Mouse (Mus musculus) adrenal gland, adult 18-20 months (tissue): ENCODE measurements around the gene Cdsn. TPM values are rescaled to one million over a fixed set of nuclear protein-coding genes. Genes with fewer than 3 reads are reported as not detected.
"Not testable (repeated sequence)": the region's sequence is repeated elsewhere in the genome, so short reads cannot be mapped to it uniquely, and the experiment has no call there.

Experiments
- DNase-seq, 2 experiments: peaks; one replicate each; pipeline ENCODE4 v3.0.0; 2021 to 2022; ENCODE audit warnings: low spot score in 2 of 2
- long read RNA-seq, 2 experiments: library from polyadenylated mRNA; stranded (forward); transcript quantifications; one replicate each; pipeline ENCODE4 v2.0.0; 2021
- total RNA-seq, 2 experiments: library from RNA; stranded (reverse); gene quantifications; 1 replicate in 1 of 2; 2 replicates in 1 of 2; pipeline ENCODE4 v1.2.3; 2021

Gene Cdsn
- total RNA-seq, result 1 to 10 TPM in 1 of 2 experiments, under 1 TPM in 1; 0.10 to 7.1 TPM
- long read RNA-seq, experiment 1, transcript Cdsn-201 (2 exons, 2,678 nt), result major isoform, 13 of 13 reads
- long read RNA-seq, experiment 1, partial matches to known transcripts, result 0 of 13 reads
- long read RNA-seq, experiment 1, other reads (novel, unspliced or antisense), result 0 of 13 reads
- long read RNA-seq, experiment 2, result 0 reads

- no peak for DNase-seq
Observed at GRCm38 (mm10) chr17:35551881-35552414, at the start of gene Cdsn. TSS of gene Cdsn (plus strand) at chr17:35552128.

- DNase-seq, result no peak
Observed at GRCm38 (mm10) chr17:35502226-35502625, 49.7 kb upstream of the Cdsn start.

GRCm38 (mm10) chr17:35502762-35503161, 49.2 kb upstream of the Cdsn start:
- no peak for DNase-seq

GRCm38 (mm10) chr17:35503849-35504248, 48.1 kb upstream of the Cdsn start:
- no peak for DNase-seq

- DNase-seq, result no peak
Observed at GRCm38 (mm10) chr17:35504628-35505481, 47.1 kb upstream of the Cdsn start.

GRCm38 (mm10) chr17:35505776-35506175, 46.2 kb upstream of the Cdsn start, which contains the start of gene Pou5f1:
TSS of gene Pou5f1 (plus strand) at chr17:35506018.
- DNase-seq, result no peak

GRCm38 (mm10) chr17:35506881-35507280, 45.0 kb upstream of the Cdsn start:
- no peak for DNase-seq

GRCm38 (mm10) chr17:35507556-35508260, 44.2 kb upstream of the Cdsn start:
- DNase-seq, result no peak

GRCm38 (mm10) chr17:35508279-35508678, 43.6 kb upstream of the Cdsn start:
- DNase-seq, result not testable (repeated sequence)

- no peak for DNase-seq
Observed at GRCm38 (mm10) chr17:35509284-35509683, 42.6 kb upstream of the Cdsn start.

GRCm38 (mm10) chr17:35512916-35513626, 38.9 kb upstream of the Cdsn start:
- DNase-seq, result no peak

- peak; percentile 69 to 81 for DNase-seq
Observed at GRCm38 (mm10) chr17:35513886-35514285, 38.0 kb upstream of the Cdsn start.

- no peak for DNase-seq
Observed at GRCm38 (mm10) chr17:35514756-35515155, 37.2 kb upstream of the Cdsn start.

- DNase-seq, result peak in 1 of 2 experiments; percentile 11
Observed at GRCm38 (mm10) chr17:35515911-35516640, 35.9 kb upstream of the Cdsn start.

- peak; percentile 93 for DNase-seq
Observed at GRCm38 (mm10) chr17:35516652-35517500, 35.1 kb upstream of the Cdsn start, which contains the start of the genes Tcf19 and Cchcr1. TSS of gene Tcf19 (minus strand) at chr17:35516824. TSS of gene Cchcr1 (plus strand) at chr17:35517100.

- DNase-seq, result peak in 1 of 2 experiments; percentile 14
Observed at GRCm38 (mm10) chr17:35517526-35517925, 34.4 kb upstream of the Cdsn start.

- no peak for DNase-seq
Observed at GRCm38 (mm10) chr17:35524354-35524753, 27.6 kb upstream of the Cdsn start.

- DNase-seq, result no peak
Observed at GRCm38 (mm10) chr17:35526644-35527043, 25.3 kb upstream of the Cdsn start.

- no peak for DNase-seq
Observed at GRCm38 (mm10) chr17:35532360-35532759, 19.6 kb upstream of the Cdsn start.
